Mouse (Mus musculus) liver, embryonic 11.5 days (tissue): ENCODE results near the gene Plce1. TPM values are rescaled to one million over a fixed set of nuclear protein-coding genes. Genes with fewer than 3 reads are reported as not detected.
"Not testable (repeated sequence)": the region's sequence is repeated elsewhere in the genome, so short reads cannot be mapped to it uniquely, and the experiment has no call there.

ENCODE experiments used
- ATAC-seq: fragments of 200-750 bp; cut with Nextera tagmentation; replicated peaks from 2 replicates; pipeline ENCODE4 v1.8.0; 2017; ENCODE audit warnings: moderate number of reproducible peaks, mild to moderate bottlenecking, moderate TSS enrichment, moderate library complexity; ENCODE audit not compliant: low FRiP score
- DNase-seq: peaks from one replicate; pipeline ENCODE4 v3.0.0-alpha.2; 2017; ENCODE audit warnings: low spot score
- H3K27ac ChIP-seq: fragments of 300-500 bp; sonication (generic); 2 replicates; pipeline ENCODE4 v1.5.1; 2014; ENCODE audit warnings: mild to moderate bottlenecking, low read depth, low read length, control low read depth
- H3K27me3 ChIP-seq: fragments of 300-500 bp; sonication (generic); replicated peaks from 2 replicates; pipeline ENCODE4 v1.6.1; 2014; ENCODE audit warnings: low read length, mixed read lengths; ENCODE audit not compliant: control insufficient read depth, insufficient read depth
- H3K36me3 ChIP-seq: fragments of 300-500 bp; sonication (generic); 2 replicates; pipeline ENCODE4 v1.6.1; 2014; ENCODE audit warnings: mild to moderate bottlenecking, low read length, moderate library complexity, mixed read lengths; ENCODE audit not compliant: control insufficient read depth, insufficient read depth
- H3K4me1 ChIP-seq: fragments of 300-500 bp; sonication (generic); replicated peaks from 2 replicates; pipeline ENCODE4 v1.6.1; 2014; ENCODE audit warnings: low read length, mixed read lengths; ENCODE audit not compliant: control insufficient read depth, insufficient read depth
- H3K4me2 ChIP-seq: fragments of 300-500 bp; sonication (generic); 2 replicates; pipeline ENCODE4 v1.6.1; 2014; ENCODE audit warnings: mild to moderate bottlenecking, control low read depth, moderate library complexity
- H3K4me3 ChIP-seq: fragments of 300-500 bp; sonication (generic); 2 replicates; pipeline ENCODE4 v1.5.1; 2014; ENCODE audit warnings: low read depth, low read length, control low read depth
- H3K9ac ChIP-seq: fragments of 300-500 bp; sonication (generic); 2 replicates; pipeline ENCODE4 v1.6.1; 2014; ENCODE audit warnings: low read depth, low read length, control low read depth
- H3K9me3 ChIP-seq: fragments of 300-500 bp; sonication (generic); 2 replicates; pipeline ENCODE4 v1.6.1; 2016; ENCODE audit warnings: low read length, inconsistent platforms, mixed read lengths; ENCODE audit not compliant: control insufficient read depth
- WGBS: fragments of 180-500 bp; shearing (Covaris S2); extraction: QIAGEN DNeasy Blood & Tissue Kit; methylation state at CpG from one replicate; pipeline ENCODE4 v1.1.7; 2014; 5-methylcytosine and 5-hydroxymethylcytosine counted together
- polyA plus RNA-seq: library from polyadenylated mRNA; unstranded; fragments of >200 nt; fragmentation: Nextera tagmentation; extraction: Ambion mirVana; gene quantifications from 2 replicates; pipeline ENCODE4 v1.2.1, GENCODE M21; 2014

The Plce1 gene
- polyA plus RNA-seq, 1 experiment from 2014 or later, result 1.1 TPM

DNA sequence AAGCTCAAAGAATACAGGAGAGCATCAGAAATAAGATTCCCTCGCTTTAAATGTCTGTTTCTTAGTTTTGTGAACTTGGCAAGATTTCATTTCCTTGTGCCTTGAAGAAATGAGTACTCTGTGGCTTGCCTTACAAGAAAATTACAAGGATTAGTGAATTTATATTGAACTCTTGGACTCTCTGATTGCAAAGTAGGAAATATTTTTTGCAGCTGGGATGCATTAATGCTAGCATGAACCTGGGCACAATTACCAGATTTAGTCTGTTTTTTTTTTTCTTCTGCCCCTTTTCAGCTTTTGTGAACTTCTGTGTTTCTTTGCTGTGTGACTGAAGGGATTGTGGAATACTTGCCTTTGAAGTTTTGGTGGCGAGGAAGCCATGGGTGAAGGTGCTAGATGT lies 72.6 kb downstream of the Plce1 start:
- Histone ChIP-seq H3K9ac (no peak overlapping the region), H3K4me2 (no peak overlapping the region), H3K27ac (no peak overlapping the region), H3K27me3 (no peaks in the 10 kb centered on the region), H3K9me3 (no peaks in the 10 kb centered on the region), H3K4me3 (no peak overlapping the region), H3K36me3 (no peaks in the 10 kb centered on the region), H3K4me1 (no peaks in the 10 kb centered on the region)
- no peak for ATAC-seq
- DNase-seq, result no peak
- 62% methylated on average over 2 of the region's 2 CpGs for WGBS

DNA sequence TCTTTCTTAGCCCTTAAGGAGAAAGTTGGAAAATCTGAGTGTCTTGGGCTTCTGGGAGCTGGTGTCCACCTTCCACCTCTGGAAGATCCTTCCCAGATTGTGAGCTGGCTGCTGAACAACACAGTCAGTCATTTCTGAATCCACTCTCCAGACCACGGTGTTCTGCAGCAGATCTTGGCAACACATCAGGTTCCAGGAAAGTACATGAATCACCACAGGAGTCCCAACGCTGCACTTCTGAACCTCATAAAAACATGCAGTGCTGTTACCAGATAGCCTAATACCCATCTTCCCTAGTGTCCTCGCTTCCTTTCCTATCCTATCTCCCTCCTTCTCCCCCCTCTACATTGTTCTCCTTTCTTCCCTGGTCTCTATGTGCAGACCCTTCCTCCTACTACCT lies 74.5 kb downstream of the Plce1 start:
- H3K9me3 ChIP-seq, result no peaks in the 10 kb centered on the region
- H3K27me3 ChIP-seq, result no peaks in the 10 kb centered on the region
- no peak overlapping the region for H3K9ac ChIP-seq
- H3K4me3 ChIP-seq, result no peak overlapping the region
- H3K4me1 ChIP-seq, result no peaks in the 10 kb centered on the region
- ATAC-seq (no peak), DNase-seq (no peak)
- no peak overlapping the region for H3K4me2 ChIP-seq
- H3K36me3 ChIP-seq, result no peaks in the 10 kb centered on the region
- WGBS, result 80% methylated on average over 3 of the region's 3 CpGs
- H3K27ac ChIP-seq, result no peak overlapping the region

DNA sequence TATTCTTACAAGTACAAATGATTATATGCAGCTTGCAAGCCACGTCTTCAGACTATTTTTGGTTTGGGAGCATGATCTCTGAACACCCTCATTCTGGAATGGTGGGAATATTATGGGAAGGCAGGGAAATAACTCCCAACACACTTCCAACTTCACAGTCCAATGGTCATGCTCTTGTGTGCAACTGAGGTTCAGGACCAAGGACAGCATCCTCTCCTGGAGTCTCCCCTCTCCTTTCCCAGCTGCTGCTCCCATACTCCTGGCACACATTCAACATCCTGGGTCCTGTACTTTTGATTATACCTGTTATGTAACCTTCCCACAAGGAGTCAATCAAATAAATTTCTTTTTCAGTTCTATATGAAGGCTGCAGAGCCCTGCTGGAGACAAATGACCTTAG lies 77.9 kb downstream of the Plce1 start:
- DNase-seq (no peak), ATAC-seq (no peak)
- Histone ChIP-seq H3K4me2 (no peak overlapping the region), H3K27me3 (no peaks in the 10 kb centered on the region), H3K4me3 (no peak overlapping the region), H3K9me3 (no peaks in the 10 kb centered on the region), H3K4me1 (no peaks in the 10 kb centered on the region), H3K9ac (no peak overlapping the region), H3K36me3 (no peaks in the 10 kb centered on the region), H3K27ac (no peak overlapping the region)
- 31% methylated on average over 1 of the region's 1 CpGs for WGBS

DNA sequence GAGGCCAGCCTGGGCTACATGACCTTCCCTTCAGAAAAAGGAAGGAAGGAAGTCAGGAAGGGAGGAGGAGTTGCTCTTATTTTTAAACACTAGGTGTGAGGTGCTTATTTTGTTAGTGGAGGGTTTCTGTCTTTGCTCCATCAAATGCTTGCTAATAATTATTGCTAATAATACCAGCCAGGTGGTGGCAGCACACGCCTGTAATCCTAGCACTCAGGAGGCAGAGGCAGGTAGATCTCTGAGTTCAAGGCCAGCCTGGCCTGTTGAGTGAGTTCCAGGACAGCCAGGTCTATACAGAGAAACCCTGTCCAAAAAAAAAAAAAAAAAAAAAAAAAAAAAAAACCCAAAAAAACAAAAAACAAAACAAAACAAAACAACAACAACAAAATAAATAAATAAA lies 81.0 kb downstream of the Plce1 start:
- H3K36me3 ChIP-seq, H3K27ac ChIP-seq, H3K9me3 ChIP-seq, H3K27me3 ChIP-seq, H3K4me3 ChIP-seq, DNase-seq, ATAC-seq, H3K9ac ChIP-seq, H3K4me1 ChIP-seq, H3K4me2 ChIP-seq: not testable (repeated sequence)
- 52% methylated on average over 1 of the region's 1 CpGs for WGBS

DNA sequence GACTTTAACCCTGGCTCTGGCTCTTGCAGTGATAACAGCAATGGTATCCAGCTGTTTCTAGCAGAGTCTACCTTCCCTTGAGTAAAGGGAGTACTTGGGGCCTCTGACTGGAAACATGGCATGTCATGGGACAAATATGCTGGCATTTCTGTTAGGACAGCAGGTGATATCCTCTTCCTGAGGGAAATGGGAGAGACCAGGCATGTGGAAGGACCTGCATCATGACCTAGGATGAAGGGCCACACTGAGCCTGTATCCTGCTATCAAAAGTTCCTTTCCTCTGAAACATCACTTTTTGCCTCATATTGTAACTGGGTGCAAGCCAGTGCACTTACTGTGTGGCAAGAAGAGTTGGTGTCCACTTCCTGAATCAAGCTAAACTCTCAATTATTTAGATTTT lies 85.2 kb downstream of the Plce1 start:
- no peak for DNase-seq

DNA sequence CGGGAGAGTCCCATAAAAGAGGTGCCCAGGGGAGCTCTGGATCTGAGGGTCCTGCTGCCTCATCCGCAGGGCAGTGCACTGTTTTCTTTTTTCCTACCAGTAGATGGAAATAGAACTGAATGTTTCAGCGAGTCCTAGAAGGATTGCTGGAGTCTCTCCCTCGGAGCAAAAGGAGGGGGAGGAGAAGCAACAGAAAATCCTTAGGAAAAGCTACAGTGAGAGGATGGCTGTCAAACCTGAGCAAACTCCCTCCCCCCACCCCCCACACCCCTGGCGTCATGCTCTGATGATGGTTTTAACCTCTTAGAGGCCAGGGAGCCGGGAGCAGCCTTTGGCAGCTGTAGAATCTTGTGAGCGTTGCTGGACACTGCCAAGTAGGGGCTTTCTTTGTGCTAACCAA lies 85.8 kb downstream of the Plce1 start:
- 30% methylated on average over 7 of the region's 7 CpGs for WGBS
- Histone ChIP-seq H3K4me2 (no peak overlapping the region), H3K4me1 (no peaks in the 10 kb centered on the region), H3K36me3 (no peaks in the 10 kb centered on the region), H3K27ac (no peak overlapping the region), H3K9ac (no peak overlapping the region), H3K27me3 (no peaks in the 10 kb centered on the region), H3K9me3 (no peaks in the 10 kb centered on the region), H3K4me3 (no peak overlapping the region)
- DNase-seq, result no peak
- no peak for ATAC-seq

More for the DNA sequence above, 85.2 kb downstream of the Plce1 start:
- no peak overlapping the region for H3K27ac ChIP-seq
- ATAC-seq, result no peak
- H3K9ac ChIP-seq, result no peak overlapping the region
- H3K4me1 ChIP-seq, result no peaks in the 10 kb centered on the region
- no peak overlapping the region for H3K4me2 ChIP-seq
- H3K27me3 ChIP-seq, result no peaks in the 10 kb centered on the region
- H3K9me3 ChIP-seq, result no peaks in the 10 kb centered on the region
- no peaks in the 10 kb centered on the region for H3K36me3 ChIP-seq
- H3K4me3 ChIP-seq, result no peak overlapping the region

DNA sequence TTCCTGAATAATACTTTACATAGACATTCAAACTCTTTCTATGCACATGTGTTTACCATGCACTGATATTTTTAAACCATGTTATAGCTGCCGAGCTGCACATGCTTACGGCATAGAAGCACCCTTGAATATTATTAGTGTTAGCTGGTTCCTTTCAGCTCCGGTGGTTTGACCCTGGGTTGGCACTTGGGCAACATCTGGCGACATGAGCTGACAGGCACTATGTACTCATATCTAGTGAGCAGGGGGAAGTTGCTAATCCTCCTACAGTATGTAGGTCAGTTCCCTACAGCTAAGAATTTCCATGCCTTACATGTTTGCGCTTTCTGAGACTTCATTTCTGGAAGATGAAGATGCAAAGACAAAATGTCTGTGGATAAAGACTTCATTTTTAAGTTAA lies 86.4 kb downstream of the Plce1 start:
- no peak for ATAC-seq

DNA sequence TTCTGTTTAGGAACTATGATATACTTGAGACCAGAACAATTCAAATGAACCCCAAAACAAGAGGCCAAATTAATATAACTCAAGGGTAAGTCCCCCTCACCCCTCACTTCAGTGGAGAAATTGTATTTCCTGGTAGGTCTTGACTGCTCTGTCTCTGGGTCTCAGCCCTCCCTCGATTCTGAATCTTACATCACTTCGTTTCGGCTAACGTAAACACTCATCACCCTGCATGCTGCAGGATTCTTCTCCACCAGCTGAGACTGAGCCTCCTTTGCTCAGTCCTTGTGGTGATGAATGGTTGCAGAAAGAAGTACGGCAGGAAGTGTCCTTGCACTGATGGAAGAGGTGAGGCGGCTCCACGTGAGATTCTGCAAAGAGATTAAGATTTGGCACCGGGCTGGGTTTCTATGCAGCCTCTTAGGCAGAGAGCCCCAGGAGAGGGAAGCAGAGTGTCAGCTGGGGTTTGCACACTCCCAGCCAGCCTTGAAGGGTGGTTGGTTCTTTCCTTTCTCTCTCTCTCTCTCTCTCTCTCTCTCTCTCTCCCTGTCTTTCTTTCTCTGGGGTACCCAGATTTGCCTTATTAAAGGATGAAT lies 97.7 kb downstream of the Plce1 start:
- no peak overlapping the region for H3K9ac ChIP-seq
- ATAC-seq, result no peak
- H3K4me1 ChIP-seq, result no peaks in the 10 kb centered on the region
- no peaks in the 10 kb centered on the region for H3K27me3 ChIP-seq
- H3K36me3 ChIP-seq, result no peaks in the 10 kb centered on the region
- no peaks in the 10 kb centered on the region for H3K9me3 ChIP-seq
- H3K4me2 ChIP-seq, result no peak overlapping the region
- H3K27ac ChIP-seq, result no peak overlapping the region
- WGBS, result 33% methylated on average over 8 of the region's 8 CpGs
- no peak for DNase-seq
- H3K4me3 ChIP-seq, result no peak overlapping the region

More for the DNA sequence above, 86.4 kb downstream of the Plce1 start:
- H3K27ac ChIP-seq, result no peak overlapping the region
- 69% methylated on average over 5 of the region's 5 CpGs for WGBS
- no peaks in the 10 kb centered on the region for H3K27me3 ChIP-seq
- no peak for DNase-seq
- no peaks in the 10 kb centered on the region for H3K9me3 ChIP-seq
- no peak overlapping the region for H3K4me3 ChIP-seq
- no peaks in the 10 kb centered on the region for H3K4me1 ChIP-seq
- no peak overlapping the region for H3K4me2 ChIP-seq
- no peak overlapping the region for H3K9ac ChIP-seq
- H3K36me3 ChIP-seq, result no peaks in the 10 kb centered on the region

DNA sequence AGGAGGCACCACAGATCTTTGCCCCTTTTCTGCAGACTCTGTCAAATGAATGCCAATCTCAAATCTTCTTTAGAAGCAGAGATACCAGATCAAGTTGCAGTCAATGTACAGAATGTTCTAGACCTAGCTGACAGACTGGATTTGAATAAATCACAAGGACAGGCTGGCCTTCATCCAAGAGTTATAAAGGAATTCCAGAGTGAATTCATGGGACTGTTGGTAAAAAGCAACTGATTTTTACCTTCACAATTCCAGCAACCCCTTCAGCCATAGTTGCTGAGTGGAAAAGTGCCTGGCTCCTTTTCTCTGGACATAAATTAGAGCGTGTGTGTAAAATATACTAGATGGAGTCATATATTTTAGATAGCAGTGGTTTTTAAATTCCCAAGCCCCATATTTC lies 102.0 kb downstream of the Plce1 start:
- WGBS, result 73% methylated on average over 1 of the region's 1 CpGs
- no peak for ATAC-seq
- H3K27ac ChIP-seq, result no peak overlapping the region

More for the DNA sequence above, 102.0 kb downstream of the Plce1 start:
- Histone ChIP-seq H3K9ac (no peak overlapping the region), H3K4me2 (no peak overlapping the region), H3K9me3 (no peaks in the 10 kb centered on the region), H3K36me3 (no peaks in the 10 kb centered on the region), H3K4me1 (no peaks in the 10 kb centered on the region), H3K27me3 (no peaks in the 10 kb centered on the region), H3K4me3 (no peak overlapping the region)
- DNase-seq, result no peak
